Mouse (Mus musculus) limb, embryonic 10.5 days (tissue): ENCODE measurements at regions not wholly inside any gene's neighbourhood (a gene's known extent, or its start where the extent isn't known, plus 50 kb on each side); places are given as distances from the start of the nearest gene placed in this dataset.
"Not testable (repeated sequence)": the region's sequence is repeated elsewhere in the genome, so short reads cannot be mapped to it uniquely, and the experiment has no call there.

ENCODE experiments used
- DNase-seq: peaks from one replicate; pipeline ENCODE4 v3.0.0-alpha.2; 2017; ENCODE audit warnings: low spot score
- H3K27ac ChIP-seq: fragments of 300-500 bp; sonication (generic); 2 replicates; pipeline ENCODE4 v1.5.1; 2016; ENCODE audit warnings: mild to moderate bottlenecking
- H3K27me3 ChIP-seq: fragments of 300-500 bp; sonication (generic); 2 replicates; pipeline ENCODE4 v1.6.1; 2016; ENCODE audit warnings: low read depth, mild to moderate bottlenecking; ENCODE audit not compliant: poor library complexity, severe bottlenecking
- H3K36me3 ChIP-seq: fragments of 300-500 bp; sonication (generic); 2 replicates; pipeline ENCODE4 v1.6.1; 2016; ENCODE audit warnings: mild to moderate bottlenecking, moderate library complexity
- H3K4me1 ChIP-seq: fragments of 300-500 bp; sonication (generic); 2 replicates; pipeline ENCODE4 v1.6.1; 2016
- H3K4me3 ChIP-seq: fragments of 300-500 bp; sonication (generic); 2 replicates; pipeline ENCODE4 v1.5.1; 2016; ENCODE audit warnings: mild to moderate bottlenecking, moderate library complexity
- H3K9me3 ChIP-seq: fragments of 300-500 bp; sonication (generic); replicated peaks from 2 replicates; pipeline ENCODE4 v1.6.1; 2016; ENCODE audit warnings: mild to moderate bottlenecking
- WGBS: fragments of 180-500 bp; shearing (Covaris S2); methylation state at CpG from one replicate; pipeline ENCODE4 v1.1.7; 2016; 5-methylcytosine and 5-hydroxymethylcytosine counted together

GRCm38 (mm10) chr4:67378632-67379031 is 551.2 kb downstream of the Tlr4 start:
- no peak for DNase-seq
- Histone ChIP-seq H3K4me1 (no peaks in the 10 kb centered on the region), H3K27ac (no peak overlapping the region), H3K27me3 (no peaks in the 10 kb centered on the region), H3K36me3 (no peaks in the 10 kb centered on the region), H3K4me3 (no peak overlapping the region), H3K9me3 (no peaks in the 10 kb centered on the region)
- 88% methylated on average over 4 of the region's 4 CpGs for WGBS

GRCm38 (mm10) chr4:67387834-67388233 is 560.5 kb downstream of the Tlr4 start:
- Histone ChIP-seq H3K36me3 (no peaks in the 10 kb centered on the region), H3K4me1 (no peaks in the 10 kb centered on the region), H3K9me3 (no peaks in the 10 kb centered on the region), H3K4me3 (no peak overlapping the region), H3K27me3 (no peaks in the 10 kb centered on the region), H3K27ac (no peak overlapping the region)
- WGBS: 92% methylated on average over 2 of the region's 2 CpGs
- DNase-seq: no peak

GRCm38 (mm10) chr4:67402977-67403376 is 575.6 kb downstream of the Tlr4 start:
- H3K27me3 ChIP-seq: no peaks in the 10 kb centered on the region
- no peaks in the 10 kb centered on the region for H3K9me3 ChIP-seq
- H3K4me3 ChIP-seq: no peak overlapping the region
- DNase-seq: no peak
- H3K27ac ChIP-seq: no peak overlapping the region
- WGBS: 91% methylated on average over 4 of the region's 4 CpGs
- H3K4me1 ChIP-seq: no peaks in the 10 kb centered on the region
- no peaks in the 10 kb centered on the region for H3K36me3 ChIP-seq

- DNase-seq: no peak
- no peak overlapping the region for H3K4me3 ChIP-seq
- no peaks in the 10 kb centered on the region for H3K9me3 ChIP-seq
- no peak overlapping the region for H3K27ac ChIP-seq
- WGBS: 89% methylated on average over 1 of the region's 1 CpGs
- H3K36me3 ChIP-seq: no peaks in the 10 kb centered on the region
- no peaks in the 10 kb centered on the region for H3K27me3 ChIP-seq
- no peaks in the 10 kb centered on the region for H3K4me1 ChIP-seq
Measured at GRCm38 (mm10) chr4:67424064-67424463, 596.7 kb downstream of the Tlr4 start.

- no peaks in the 10 kb centered on the region for H3K27me3 ChIP-seq
- H3K27ac ChIP-seq: no peak overlapping the region
- DNase-seq: no peak
- H3K4me3 ChIP-seq: no peak overlapping the region
- H3K4me1 ChIP-seq: no peaks in the 10 kb centered on the region
- no peaks in the 10 kb centered on the region for H3K9me3 ChIP-seq
- 94% methylated on average over 6 of the region's 6 CpGs for WGBS
- no peaks in the 10 kb centered on the region for H3K36me3 ChIP-seq
Measured at GRCm38 (mm10) chr4:67425712-67426111, 598.3 kb downstream of the Tlr4 start.

GRCm38 (mm10) chr4:67447835-67448234 is 620.5 kb downstream of the Tlr4 start:
- Histone ChIP-seq H3K4me1 (no peaks in the 10 kb centered on the region), H3K4me3 (no peak overlapping the region), H3K9me3 (no peaks in the 10 kb centered on the region), H3K27me3 (no peaks in the 10 kb centered on the region), H3K36me3 (no peaks in the 10 kb centered on the region), H3K27ac (no peak overlapping the region)
- no peak for DNase-seq
- WGBS: 93% methylated on average over 3 of the region's 3 CpGs

- not testable (repeated sequence) for H3K27ac ChIP-seq, H3K36me3 ChIP-seq, H3K4me3 ChIP-seq, H3K4me1 ChIP-seq, H3K27me3 ChIP-seq, H3K9me3 ChIP-seq, DNase-seq
- 93% methylated on average over 2 of the region's 2 CpGs for WGBS
Measured at GRCm38 (mm10) chr4:67459871-67460270, 632.5 kb downstream of the Tlr4 start.

- no peaks in the 10 kb centered on the region for H3K4me1 ChIP-seq
- no peaks in the 10 kb centered on the region for H3K36me3 ChIP-seq
- no peaks in the 10 kb centered on the region for H3K9me3 ChIP-seq
- 89% methylated on average over 1 of the region's 1 CpGs for WGBS
- H3K4me3 ChIP-seq: no peak overlapping the region
- H3K27me3 ChIP-seq: no peaks in the 10 kb centered on the region
- no peak for DNase-seq
- no peak overlapping the region for H3K27ac ChIP-seq
Measured at GRCm38 (mm10) chr4:67473034-67473433, 645.6 kb downstream of the Tlr4 start.

GRCm38 (mm10) chr4:67477264-67477845 is 650.0 kb downstream of the Tlr4 start:
- Histone ChIP-seq H3K27me3 (no peaks in the 10 kb centered on the region), H3K27ac (no peak overlapping the region), H3K4me3 (no peak overlapping the region), H3K4me1 (no peaks in the 10 kb centered on the region), H3K36me3 (no peaks in the 10 kb centered on the region), H3K9me3 (no peaks in the 10 kb centered on the region)
- DNase-seq: peak; percentile 39
- WGBS: 16% methylated on average over 6 of the region's 6 CpGs

- no peaks in the 10 kb centered on the region for H3K9me3 ChIP-seq
- H3K4me1 ChIP-seq: no peaks in the 10 kb centered on the region
- no peak overlapping the region for H3K27ac ChIP-seq
- no peaks in the 10 kb centered on the region for H3K36me3 ChIP-seq
- WGBS: 63% methylated on average over 2 of the region's 2 CpGs
- no peak for DNase-seq
- H3K27me3 ChIP-seq: no peaks in the 10 kb centered on the region
- no peak overlapping the region for H3K4me3 ChIP-seq
Measured at GRCm38 (mm10) chr4:67478081-67478480, 650.7 kb downstream of the Tlr4 start.

GRCm38 (mm10) chr4:67522235-67522634 is 694.9 kb downstream of the Tlr4 start:
- no peak for DNase-seq
- no peak overlapping the region for H3K27ac ChIP-seq
- H3K4me1 ChIP-seq: no peaks in the 10 kb centered on the region
- no peak overlapping the region for H3K4me3 ChIP-seq
- H3K9me3 ChIP-seq: no peaks in the 10 kb centered on the region
- no peaks in the 10 kb centered on the region for H3K27me3 ChIP-seq
- H3K36me3 ChIP-seq: no peaks in the 10 kb centered on the region
- WGBS: 87% methylated on average over 4 of the region's 4 CpGs

- Histone ChIP-seq H3K27ac (no peak overlapping the region), H3K4me3 (no peak overlapping the region), H3K27me3 (no peaks in the 10 kb centered on the region), H3K9me3 (no peaks in the 10 kb centered on the region), H3K4me1 (no peaks in the 10 kb centered on the region), H3K36me3 (no peaks in the 10 kb centered on the region)
- DNase-seq: no peak
- 65% methylated on average over 2 of the region's 2 CpGs for WGBS
Measured at GRCm38 (mm10) chr4:67523158-67523557, 695.8 kb downstream of the Tlr4 start.

GRCm38 (mm10) chr4:67529586-67529985 is 702.2 kb downstream of the Tlr4 start:
- no peak for DNase-seq
- H3K9me3 ChIP-seq: no peaks in the 10 kb centered on the region
- WGBS: 80% methylated on average over 3 of the region's 3 CpGs
- no peaks in the 10 kb centered on the region for H3K27me3 ChIP-seq
- no peaks in the 10 kb centered on the region for H3K36me3 ChIP-seq
- H3K4me1 ChIP-seq: no peaks in the 10 kb centered on the region
- H3K27ac ChIP-seq: no peak overlapping the region
- no peak overlapping the region for H3K4me3 ChIP-seq

GRCm38 (mm10) chr4:67539466-67539865 is 712.1 kb downstream of the Tlr4 start:
- 65% methylated on average over 5 of the region's 5 CpGs for WGBS
- H3K36me3 ChIP-seq: no peaks in the 10 kb centered on the region
- no peaks in the 10 kb centered on the region for H3K9me3 ChIP-seq
- no peaks in the 10 kb centered on the region for H3K27me3 ChIP-seq
- H3K27ac ChIP-seq: no peak overlapping the region
- H3K4me3 ChIP-seq: no peak overlapping the region
- DNase-seq: no peak
- peaks cover 5% of the 10 kb centered on the region for H3K4me1 ChIP-seq
